Mouse (Mus musculus) C2C12 (cell line): ENCODE data around the gene Spef2. TPM values are rescaled to one million over a fixed set of nuclear protein-coding genes. Genes with fewer than 3 reads are reported as not detected.
A peak's percentile ranks its signal among the peaks of the same experiment; 100 is the strongest.

Experiments
- H3K27me3 ChIP-seq: one replicate; pipeline ENCODE4 v1.6.1; 2011; ENCODE audit not compliant: control insufficient read depth, insufficient read depth, insufficient read length
- H3K36me3 ChIP-seq: one replicate; pipeline ENCODE4 v1.6.1; 2011; ENCODE audit not compliant: control insufficient read depth, insufficient read depth
- H3K4me3 ChIP-seq: one replicate; pipeline ENCODE4 v1.5.1; 2011; ENCODE audit warnings: mild to moderate bottlenecking, control low read depth; ENCODE audit not compliant: poor library complexity, insufficient read depth, severe bottlenecking
- H3K79me2 ChIP-seq: one replicate; pipeline ENCODE4 v1.6.1; 2011; ENCODE audit not compliant: control insufficient read depth, insufficient read depth
- H3K79me3 ChIP-seq: one replicate; pipeline ENCODE4 v1.6.1; 2011; ENCODE audit warnings: low read depth, control low read depth
- H3ac ChIP-seq: one replicate; pipeline ENCODE3; 2011; ENCODE audit warnings: low read depth; ENCODE audit not compliant: control insufficient read depth, insufficient read length
- CEBPB ChIP-seq: IDR thresholded peaks from one replicate; pipeline ENCODE4 v1.6.1; 2011; ENCODE audit warnings: low read depth, mild to moderate bottlenecking, control low read depth, moderate library complexity
- CTCF ChIP-seq: IDR thresholded peaks from one replicate; pipeline ENCODE4 v1.5.1; 2011; ENCODE audit not compliant: control insufficient read depth, insufficient read depth, insufficient read length
- FOSL1 ChIP-seq: IDR thresholded peaks from one replicate; pipeline ENCODE4 v1.8.0; 2011; ENCODE audit warnings: mild to moderate bottlenecking, low read length; ENCODE audit not compliant: poor library complexity, insufficient read depth, severe bottlenecking
- MAX ChIP-seq: IDR thresholded peaks from one replicate; pipeline ENCODE4 v1.6.1; 2011; ENCODE audit warnings: mild to moderate bottlenecking, control low read depth
- MYOD1 ChIP-seq: IDR thresholded peaks from one replicate; pipeline ENCODE4 v1.6.1; 2011; ENCODE audit warnings: low read depth; ENCODE audit not compliant: control insufficient read depth, insufficient read length
- MYOG ChIP-seq: IDR thresholded peaks from one replicate; pipeline ENCODE4 v1.6.1; 2011; ENCODE audit not compliant: control insufficient read depth, insufficient read length; ENCODE audit errors: extremely low read depth
- USF1 ChIP-seq: IDR thresholded peaks from one replicate; pipeline ENCODE4 v1.6.1; 2011; ENCODE audit warnings: low read depth, mild to moderate bottlenecking, control low read depth, moderate library complexity
- polyA plus RNA-seq: library from polyadenylated mRNA; unstranded; fragments of >200 nt; fragmentation: generic; extraction: Trizol; gene quantifications from one replicate; pipeline ENCODE4 v1.2.1, GENCODE M21; 2012; ENCODE audit warnings: missing spikeins

The Spef2 gene
- polyA plus RNA-seq, 1 experiment = not detected

- H3K36me3 ChIP-seq = no peaks in the 10 kb centered on the region
- TF ChIP-seq MAX (no peak), MYOD1 (no peak), MYOG (no peak), USF1 (no peak), FOSL1 (no peak), CEBPB (no peak), CTCF (no peak)
- H3K79me3 ChIP-seq = no peaks in the 10 kb centered on the region
- no peaks in the 10 kb centered on the region for H3K79me2 ChIP-seq
- H3K4me3 ChIP-seq = no peak overlapping the region
- H3ac ChIP-seq = no peak overlapping the region
- H3K27me3 ChIP-seq = no peaks in the 10 kb centered on the region
These were observed 117.0 kb downstream of the Spef2 start for GRCm38 (mm10) chr15:9631657-9632056.

GRCm38 (mm10) chr15:9629660-9630059 is 119.0 kb downstream of the Spef2 start:
- no peaks in the 10 kb centered on the region for H3K36me3 ChIP-seq
- no peak for TF ChIP-seq CTCF
- no peak for TF ChIP-seq MYOD1
- TF ChIP-seq USF1 = no peak
- TF ChIP-seq FOSL1 = no peak
- TF ChIP-seq MYOG = no peak
- no peak for TF ChIP-seq CEBPB
- TF ChIP-seq MAX = no peak
- no peak overlapping the region for H3ac ChIP-seq
- no peaks in the 10 kb centered on the region for H3K79me2 ChIP-seq
- H3K27me3 ChIP-seq = no peaks in the 10 kb centered on the region
- H3K4me3 ChIP-seq = no peak overlapping the region
- H3K79me3 ChIP-seq = no peaks in the 10 kb centered on the region

- H3K27me3 ChIP-seq = no peaks in the 10 kb centered on the region
- H3ac ChIP-seq = no peak overlapping the region
- H3K4me3 ChIP-seq = no peak overlapping the region
- peak; percentile 82 for TF ChIP-seq MYOD1
- TF ChIP-seq CEBPB = no peak
- no peaks in the 10 kb centered on the region for H3K36me3 ChIP-seq
- no peaks in the 10 kb centered on the region for H3K79me2 ChIP-seq
- no peaks in the 10 kb centered on the region for H3K79me3 ChIP-seq
These were observed 124.0 kb downstream of the Spef2 start for GRCm38 (mm10) chr15:9624619-9625018.

GRCm38 (mm10) chr15:9608177-9608576 is 140.5 kb downstream of the Spef2 start:
- no peaks in the 10 kb centered on the region for H3K27me3 ChIP-seq
- H3K79me2 ChIP-seq = no peaks in the 10 kb centered on the region
- no peaks in the 10 kb centered on the region for H3K36me3 ChIP-seq
- H3K79me3 ChIP-seq = no peaks in the 10 kb centered on the region
- no peak overlapping the region for H3ac ChIP-seq
- no peak overlapping the region for H3K4me3 ChIP-seq
- TF ChIP-seq CEBPB (no peak), MAX (no peak), CTCF (peak; percentile 9)

- no peaks in the 10 kb centered on the region for H3K79me3 ChIP-seq
- no peak overlapping the region for H3ac ChIP-seq
- no peak for TF ChIP-seq CEBPB
- no peak for TF ChIP-seq MYOD1
- no peak for TF ChIP-seq FOSL1
- no peaks in the 10 kb centered on the region for H3K36me3 ChIP-seq
- no peaks in the 10 kb centered on the region for H3K27me3 ChIP-seq
- H3K79me2 ChIP-seq = no peaks in the 10 kb centered on the region
- no peak overlapping the region for H3K4me3 ChIP-seq
These were observed 148.6 kb downstream of the Spef2 start for GRCm38 (mm10) chr15:9600088-9600455.

GRCm38 (mm10) chr15:9599382-9600087 is 149.1 kb downstream of the Spef2 start:
- H3ac ChIP-seq = no peak overlapping the region
- no peaks in the 10 kb centered on the region for H3K27me3 ChIP-seq
- H3K79me2 ChIP-seq = no peaks in the 10 kb centered on the region
- H3K36me3 ChIP-seq = no peaks in the 10 kb centered on the region
- H3K4me3 ChIP-seq = no peak overlapping the region
- H3K79me3 ChIP-seq = no peaks in the 10 kb centered on the region
- TF ChIP-seq CEBPB = no peak
- TF ChIP-seq MYOD1 = no peak
- TF ChIP-seq CTCF = no peak
- TF ChIP-seq FOSL1 = no peak
- no peak for TF ChIP-seq USF1
- no peak for TF ChIP-seq MYOG
- TF ChIP-seq MAX = no peak
